Mouse (Mus musculus) 416B (cell line): ENCODE measurements around the gene Mark3.
"Not testable (repeated sequence)": the region's sequence is repeated elsewhere in the genome, so short reads cannot be mapped to it uniquely, and the experiment has no call there.

ENCODE experiments used
- DNase-seq: peaks from one replicate; pipeline ENCODE4 v3.0.0; 2011; ENCODE audit warnings: low read depth

Mark3 gene

DNA sequence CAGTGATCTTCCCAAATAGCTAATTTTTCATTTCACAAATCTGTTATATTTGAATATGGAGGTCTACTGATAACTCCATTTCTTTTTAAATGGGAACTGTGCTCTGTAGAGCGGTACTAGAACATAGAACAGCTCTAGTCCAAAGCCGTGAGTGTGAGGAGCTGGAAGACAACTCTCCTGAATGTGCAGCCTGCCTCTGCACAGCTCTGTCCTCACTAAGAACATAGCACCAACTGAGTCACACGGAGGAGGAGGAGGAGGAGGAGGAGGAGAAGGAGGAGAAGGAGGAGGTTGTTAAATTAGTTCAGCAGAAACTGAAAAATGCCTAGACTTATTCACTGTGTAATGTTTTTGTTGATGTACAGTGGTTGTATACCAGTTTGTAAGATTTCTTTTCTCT, 78.6 kb downstream of the Mark3 start:
- no peak for DNase-seq

DNA sequence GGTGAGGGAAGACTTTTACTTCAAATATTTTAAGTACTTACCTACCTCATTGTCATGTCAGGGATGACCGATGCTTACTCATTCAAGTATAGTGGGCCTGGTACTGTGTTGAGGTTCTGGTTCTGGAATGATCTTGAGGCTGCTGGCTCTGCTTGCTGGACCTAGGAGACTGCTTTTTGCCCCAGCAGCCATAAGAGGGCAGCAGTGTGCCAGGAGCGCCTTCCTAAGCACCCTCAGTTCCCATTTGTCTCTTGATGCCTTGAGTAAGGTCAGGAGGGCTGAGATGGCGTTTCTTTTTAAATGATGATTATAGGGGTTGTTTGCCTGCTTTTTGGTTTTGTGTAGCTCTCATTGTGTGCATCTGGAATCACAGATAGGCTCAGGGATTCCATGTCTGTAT, 79.1 kb downstream of the Mark3 start:
- DNase-seq: peak; percentile 78

GRCm38 (mm10) chr12:111655695-111656094, 81.4 kb downstream of the Mark3 start:
- DNase-seq: no peak

DNA sequence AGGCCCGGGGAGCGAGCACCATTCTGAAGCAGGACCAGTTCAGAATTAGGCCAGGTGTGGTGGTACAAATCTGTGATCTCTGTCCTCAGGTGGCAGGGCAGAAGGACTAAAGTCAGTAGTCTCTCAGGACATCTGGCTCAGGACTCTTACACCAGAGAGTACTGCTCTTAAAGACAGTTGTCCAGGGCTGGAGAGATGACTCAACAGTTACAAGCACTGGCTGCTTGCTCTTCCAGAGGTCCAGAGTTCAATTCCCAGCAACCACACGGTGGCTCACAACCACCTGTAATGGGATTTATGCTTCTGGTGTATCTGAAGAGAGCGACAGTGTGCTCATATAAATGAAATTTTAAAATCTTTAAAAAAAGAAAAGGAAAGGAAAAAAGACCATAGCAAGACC, 85.0 kb downstream of the Mark3 start:
- no peak for DNase-seq

DNA sequence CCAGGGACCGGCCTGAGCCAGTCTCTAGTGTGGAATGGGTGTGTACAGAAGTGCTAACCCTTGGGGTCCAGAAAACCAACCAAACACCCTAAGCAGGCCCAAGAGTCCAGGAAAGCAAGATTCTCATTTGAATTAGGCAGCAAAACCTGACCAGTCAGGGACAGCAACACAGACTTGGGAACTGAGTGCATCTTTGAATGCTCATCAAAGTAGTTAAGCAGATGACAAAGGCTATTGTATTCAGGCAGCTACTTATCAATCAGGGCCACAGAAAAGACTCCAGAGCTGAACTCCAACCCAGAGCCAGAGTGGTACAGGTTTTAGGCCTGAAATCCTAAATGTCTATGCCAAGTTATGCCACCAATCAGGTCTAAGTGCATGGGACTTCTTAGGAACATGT, 86.3 kb downstream of the Mark3 start:
- no peak for DNase-seq

DNA sequence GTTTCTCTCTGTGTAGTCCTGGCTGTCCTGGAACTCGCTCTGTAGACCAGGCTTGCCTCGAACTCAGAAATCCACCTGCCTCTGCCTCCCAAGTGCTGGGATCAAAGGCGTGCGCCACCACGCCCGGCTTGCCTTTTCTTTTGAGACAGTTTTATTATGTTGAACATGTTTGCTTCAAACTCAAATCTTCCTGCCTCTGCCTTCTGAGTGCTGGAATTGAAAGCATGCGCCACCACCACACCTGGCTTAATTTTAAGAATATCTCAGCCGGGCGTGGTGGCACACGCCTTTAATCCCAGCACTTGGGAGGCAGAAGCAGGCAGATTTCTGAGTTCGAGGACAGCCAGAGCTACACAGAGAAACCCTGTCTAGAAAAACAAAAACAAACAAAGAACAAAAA, 87.2 kb downstream of the Mark3 start:
- DNase-seq: not testable (repeated sequence)

GRCm38 (mm10) chr12:111663228-111664143, 89.2 kb downstream of the Mark3 start:
- no peak for DNase-seq

DNA sequence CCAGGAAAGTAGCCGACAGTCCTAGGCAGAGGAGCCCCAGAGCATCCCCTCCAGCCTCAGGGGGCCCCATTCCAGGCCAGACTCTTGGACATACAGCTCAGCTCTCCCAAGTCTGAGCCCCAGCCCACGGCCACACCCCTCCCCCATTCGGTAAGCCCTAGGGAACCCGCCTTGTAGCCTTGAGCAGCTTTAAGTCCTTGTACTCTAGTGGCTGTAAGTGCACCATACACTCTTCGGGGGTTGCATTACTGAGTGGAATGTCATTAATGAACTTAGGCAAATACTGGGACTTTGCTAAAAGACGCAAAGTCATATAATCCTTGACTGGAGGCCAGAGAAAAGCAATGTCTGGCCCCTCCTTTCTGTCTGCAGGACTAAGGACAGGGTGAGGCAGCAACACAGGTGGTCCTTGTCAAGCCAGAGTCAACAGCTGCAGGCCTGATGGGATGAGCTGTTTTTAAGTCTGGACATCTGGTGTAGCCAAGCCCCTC, 89.9 kb downstream of the Mark3 start:
- no peak for DNase-seq

DNA sequence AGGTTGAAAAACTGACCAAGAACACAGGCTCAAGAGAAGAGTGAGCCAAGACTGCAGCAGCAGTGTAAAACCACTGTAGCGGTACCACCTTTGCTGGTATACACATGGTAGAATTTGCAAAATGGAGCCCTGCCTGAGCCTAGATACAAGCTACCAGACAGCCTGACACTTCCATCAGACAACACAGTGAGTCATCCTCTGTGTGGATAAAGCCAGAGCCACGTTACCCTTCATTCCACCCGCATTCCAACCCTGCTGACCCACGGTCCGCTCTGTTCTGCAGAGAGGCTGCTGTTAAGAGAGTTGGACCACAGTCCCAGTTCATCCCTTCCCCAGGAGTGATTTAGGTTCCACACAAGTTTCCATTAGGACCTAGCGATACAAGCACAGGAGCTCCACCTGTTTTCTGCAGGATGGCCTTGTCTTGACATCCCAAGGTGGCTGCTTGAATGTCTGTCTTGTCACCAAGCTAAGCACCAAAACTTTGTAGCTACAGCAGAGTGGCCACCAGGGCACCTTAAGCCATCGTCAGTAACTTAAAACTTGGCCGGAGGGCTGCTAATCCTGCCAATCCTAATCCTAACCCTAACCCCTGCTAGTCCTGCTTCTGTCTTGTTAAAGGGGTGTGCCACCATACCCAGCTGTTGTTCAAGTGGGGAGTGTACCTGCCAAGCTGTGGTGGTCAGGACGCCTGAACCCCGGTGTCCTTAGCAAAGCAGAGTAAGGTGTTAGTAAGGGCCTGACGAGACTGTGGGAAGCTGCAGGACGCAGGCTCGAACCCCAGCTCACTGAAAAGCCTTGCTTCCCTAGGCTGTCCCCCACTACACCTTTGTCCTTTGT, 90.9 kb downstream of the Mark3 start:
- DNase-seq: no peak

- no peak for DNase-seq
Observed at GRCm38 (mm10) chr12:111666380-111666779, 92.1 kb downstream of the Mark3 start.

GRCm38 (mm10) chr12:111667421-111667820, 93.1 kb downstream of the Mark3 start:
- no peak for DNase-seq

GRCm38 (mm10) chr12:111668457-111668912, 94.2 kb downstream of the Mark3 start:
- peak; percentile 95 for DNase-seq

DNA sequence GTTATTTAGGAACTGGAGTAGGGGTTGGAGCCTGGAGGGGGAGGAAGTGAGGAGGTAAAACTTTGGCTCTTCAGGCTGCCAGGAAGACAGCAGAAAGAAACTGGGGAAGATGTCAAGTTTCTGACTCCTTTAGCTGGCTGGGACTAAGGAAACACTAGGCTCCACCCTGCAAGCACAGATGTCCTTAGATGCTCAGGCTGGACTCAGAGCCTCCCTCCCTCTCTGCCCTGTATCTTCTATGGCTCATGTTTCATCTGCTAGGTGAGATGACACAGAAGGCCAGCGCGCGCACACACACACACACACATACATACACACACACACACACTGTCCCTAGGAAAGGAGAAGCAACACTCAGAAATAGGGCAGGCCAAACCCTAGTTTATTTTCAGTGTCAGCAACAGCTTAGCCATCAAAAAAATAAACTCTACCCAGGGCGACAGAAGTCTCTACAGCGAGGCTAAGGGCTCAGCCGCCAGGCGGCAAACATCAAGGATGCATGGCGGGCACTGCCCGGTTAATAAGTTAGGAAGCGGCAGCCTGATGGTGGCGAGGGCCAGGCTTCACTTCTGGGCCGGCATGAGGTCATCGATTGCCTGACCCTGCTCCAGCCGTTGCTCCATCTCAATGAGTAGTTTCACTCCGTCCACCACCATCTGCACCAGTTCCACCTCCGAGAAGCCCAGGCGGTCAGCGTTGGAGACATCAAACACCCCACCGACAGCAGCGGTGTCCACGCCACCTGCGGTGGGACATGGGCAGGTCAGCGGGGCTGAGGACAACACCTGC, 94.9 kb downstream of the Mark3 start:
- DNase-seq: peak; percentile 68

- no peak for DNase-seq
Observed at GRCm38 (mm10) chr12:111669961-111670360, 95.6 kb downstream of the Mark3 start.

- DNase-seq: no peak
Observed at GRCm38 (mm10) chr12:111670371-111670971, 96.1 kb downstream of the Mark3 start.

DNA sequence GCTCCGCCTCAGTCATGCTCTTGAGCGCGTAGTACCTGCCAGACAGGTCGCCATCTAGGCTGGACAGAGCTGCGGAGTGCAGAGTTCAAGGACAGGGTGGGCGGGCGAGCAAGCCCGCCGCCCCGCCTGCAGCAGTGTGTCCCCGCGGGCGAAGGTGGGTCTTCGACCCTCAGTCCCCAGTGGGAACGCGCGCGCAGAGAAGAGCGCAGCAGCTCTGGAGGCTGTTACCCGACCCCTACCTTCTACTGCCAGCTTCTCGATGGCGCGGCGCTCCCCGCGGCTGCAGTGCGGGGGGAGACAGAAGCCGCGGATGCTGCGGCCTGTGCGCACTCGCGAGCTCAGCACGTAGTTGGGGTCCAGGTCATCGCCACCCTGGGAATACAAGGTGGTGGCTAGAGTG, 96.7 kb downstream of the Mark3 start:
- no peak for DNase-seq

DNA sequence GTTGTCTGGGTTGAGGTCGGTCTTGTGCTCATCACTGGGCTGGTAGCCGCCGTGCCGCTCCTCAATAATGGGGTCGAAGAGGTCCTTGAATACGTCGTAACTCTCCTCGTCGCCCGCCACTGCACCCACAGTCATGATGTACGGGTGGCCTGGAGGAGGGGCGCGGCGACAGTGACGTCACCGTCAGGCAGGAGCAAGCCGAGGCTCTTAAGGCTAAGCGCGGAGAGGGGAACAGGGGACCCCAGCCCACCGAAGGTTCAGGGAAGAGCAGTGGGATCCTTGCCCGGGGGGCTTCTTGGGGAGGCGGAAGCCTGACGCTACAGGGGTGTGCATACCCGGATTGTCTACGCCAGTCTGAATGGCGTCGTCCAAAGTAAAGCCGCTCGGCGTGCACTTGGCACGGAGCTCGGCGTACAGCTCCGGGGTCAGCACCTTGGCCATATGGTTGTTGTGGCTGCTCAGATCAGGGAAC, 97.1 kb downstream of the Mark3 start:
- no peak for DNase-seq

- DNase-seq: no peak
Observed at GRCm38 (mm10) chr12:111672176-111672575, 97.9 kb downstream of the Mark3 start, which contains the start of gene Ckb. Gene Ckb (minus strand): TSS chr12:111672338.

GRCm38 (mm10) chr12:111672581-111672980, 98.3 kb downstream of the Mark3 start:
- DNase-seq: no peak

DNA sequence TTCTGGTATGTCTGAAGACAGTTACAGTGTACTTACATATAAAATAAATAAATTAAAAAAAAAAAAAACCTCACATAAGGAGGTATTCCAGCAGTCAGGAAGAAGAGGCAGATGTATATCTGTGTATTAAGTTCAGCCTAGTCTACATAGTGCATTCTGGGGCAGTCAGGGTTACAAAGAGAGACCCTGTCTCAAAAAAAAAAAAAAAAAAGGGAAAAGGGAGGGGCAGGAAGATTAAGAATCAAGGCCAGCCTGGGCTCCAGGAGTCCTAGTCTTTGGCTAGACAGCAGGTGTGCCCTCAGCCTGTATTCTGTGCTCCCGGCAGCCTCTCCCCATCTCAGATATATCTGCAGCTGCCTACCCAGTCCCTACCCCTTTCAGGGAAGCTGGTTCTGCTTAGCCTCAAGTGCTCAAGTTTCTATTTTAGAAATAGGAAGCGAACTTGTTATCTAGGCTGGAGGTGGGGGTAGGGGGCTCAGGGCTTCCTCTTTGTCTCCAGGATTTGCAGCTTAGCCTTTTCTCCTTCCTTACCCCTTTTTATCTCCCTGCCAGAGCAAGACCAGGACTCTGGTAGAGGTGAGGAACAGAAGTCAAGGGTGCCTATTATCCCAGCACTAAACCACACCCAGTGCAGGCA, 100.6 kb downstream of the Mark3 start:
- no peak for DNase-seq
